Mouse (Mus musculus) neural tube, embryonic 15.5 days (tissue): ENCODE measurements at regions not wholly inside any gene's neighbourhood (a gene's known extent, or its start where the extent isn't known, plus 50 kb on each side); places are given as distances from the start of the nearest gene placed in this dataset.
"Not testable (repeated sequence)": the region's sequence is repeated elsewhere in the genome, so short reads cannot be mapped to it uniquely, and the experiment has no call there.

ENCODE experiments used
- ATAC-seq: fragments of 200-750 bp; cut with Nextera tagmentation; 2 replicates; pipeline ENCODE4 v1.8.0; 2017; ENCODE audit warnings: mild to moderate bottlenecking, moderate TSS enrichment, moderate library complexity; ENCODE audit not compliant: low FRiP score
- H3K27ac ChIP-seq: fragments of 300-500 bp; sonication (generic); replicated peaks from 2 replicates; pipeline ENCODE4 v1.5.1; 2015; ENCODE audit warnings: mild to moderate bottlenecking, inconsistent platforms
- H3K27me3 ChIP-seq: fragments of 300-500 bp; sonication (generic); replicated peaks from 2 replicates; pipeline ENCODE4 v1.6.1; 2015; ENCODE audit warnings: inconsistent platforms
- H3K36me3 ChIP-seq: fragments of 300-500 bp; sonication (generic); 2 replicates; pipeline ENCODE4 v1.6.1; 2015; ENCODE audit warnings: inconsistent platforms
- H3K4me1 ChIP-seq: fragments of 300-500 bp; sonication (generic); 2 replicates; pipeline ENCODE4 v1.6.1; 2015; ENCODE audit warnings: inconsistent platforms
- H3K4me2 ChIP-seq: fragments of 300-500 bp; sonication (generic); 2 replicates; pipeline ENCODE4 v1.6.1; 2015; ENCODE audit warnings: inconsistent platforms, mild to moderate bottlenecking, moderate library complexity
- H3K4me3 ChIP-seq: fragments of 300-500 bp; sonication (generic); replicated peaks from 2 replicates; pipeline ENCODE4 v1.5.1; 2015; ENCODE audit warnings: mild to moderate bottlenecking, inconsistent platforms
- H3K9ac ChIP-seq: fragments of 300-500 bp; sonication (generic); replicated peaks from 2 replicates; pipeline ENCODE4 v1.6.1; 2015; ENCODE audit warnings: mild to moderate bottlenecking, inconsistent platforms
- H3K9me3 ChIP-seq: fragments of 300-500 bp; sonication (generic); replicated peaks from 2 replicates; pipeline ENCODE4 v1.6.1; 2016; ENCODE audit warnings: inconsistent platforms
- WGBS: fragments of 180-500 bp; shearing (Covaris S2); methylation state at CpG from one replicate; pipeline ENCODE4 v1.1.7; 2015; ENCODE audit warnings: mixed read lengths; 5-methylcytosine and 5-hydroxymethylcytosine counted together

- ATAC-seq, result no peak
- H3K27ac ChIP-seq, result no peak overlapping the region
- no peak overlapping the region for H3K4me2 ChIP-seq
- no peaks in the 10 kb centered on the region for H3K4me1 ChIP-seq
- no peak overlapping the region for H3K9ac ChIP-seq
- no peaks in the 10 kb centered on the region for H3K27me3 ChIP-seq
- H3K4me3 ChIP-seq, result no peak overlapping the region
- WGBS, result 45% methylated on average over 10 of the region's 10 CpGs
- H3K9me3 ChIP-seq, result no peaks in the 10 kb centered on the region
- H3K36me3 ChIP-seq, result no peaks in the 10 kb centered on the region
These were observed 149.1 kb downstream of the Gm5426 start for GRCm38 (mm10) chr10:96285407-96286093.

- 71% methylated on average over 2 of the region's 2 CpGs for WGBS
- H3K4me2 ChIP-seq, result no peak overlapping the region
- no peaks in the 10 kb centered on the region for H3K9me3 ChIP-seq
- H3K27ac ChIP-seq, result no peak overlapping the region
- H3K4me1 ChIP-seq, result no peaks in the 10 kb centered on the region
- H3K36me3 ChIP-seq, result no peaks in the 10 kb centered on the region
- peak; percentile 68; the same call in 1 of the 2 replicates for ATAC-seq
- no peak overlapping the region for H3K9ac ChIP-seq
- H3K4me3 ChIP-seq, result no peak overlapping the region
- no peaks in the 10 kb centered on the region for H3K27me3 ChIP-seq
These were observed 149.7 kb downstream of the Gm5426 start for GRCm38 (mm10) chr10:96286094-96286485.

GRCm38 (mm10) chr10:96289005-96289404 is 152.6 kb downstream of the Gm5426 start:
- not testable (repeated sequence) for H3K9ac ChIP-seq, H3K4me3 ChIP-seq, H3K27me3 ChIP-seq, H3K36me3 ChIP-seq, H3K4me2 ChIP-seq, H3K27ac ChIP-seq, H3K4me1 ChIP-seq, ATAC-seq, H3K9me3 ChIP-seq

DNA sequence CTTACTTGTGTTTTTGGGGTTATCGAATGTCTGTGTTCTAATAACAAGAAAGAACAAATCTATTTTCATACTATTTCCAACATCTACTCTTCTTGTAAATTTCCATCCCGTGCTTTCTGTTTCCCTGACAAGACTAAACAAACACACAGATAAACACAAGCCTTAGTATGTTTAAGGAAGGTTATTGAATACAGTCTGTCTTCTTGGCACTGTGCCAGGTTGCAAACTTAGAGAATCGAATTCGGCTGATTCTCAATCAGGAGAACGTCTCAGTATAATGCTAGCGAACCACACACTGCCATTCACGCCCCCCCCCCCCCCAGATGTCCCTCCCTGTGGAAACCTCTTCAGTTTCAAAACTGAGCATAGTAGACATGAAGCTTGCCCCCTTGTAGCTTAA is 157.2 kb downstream of the Gm5426 start:
- H3K36me3 ChIP-seq, result no peaks in the 10 kb centered on the region
- H3K4me3 ChIP-seq, result no peak overlapping the region
- no peak overlapping the region for H3K4me2 ChIP-seq
- WGBS, result 52% methylated on average over 7 of the region's 7 CpGs
- peak; percentile 41 for ATAC-seq
- no peak overlapping the region for H3K9ac ChIP-seq
- no peaks in the 10 kb centered on the region for H3K27me3 ChIP-seq
- no peaks in the 10 kb centered on the region for H3K9me3 ChIP-seq
- no peak overlapping the region for H3K27ac ChIP-seq
- H3K4me1 ChIP-seq, result no peaks in the 10 kb centered on the region

DNA sequence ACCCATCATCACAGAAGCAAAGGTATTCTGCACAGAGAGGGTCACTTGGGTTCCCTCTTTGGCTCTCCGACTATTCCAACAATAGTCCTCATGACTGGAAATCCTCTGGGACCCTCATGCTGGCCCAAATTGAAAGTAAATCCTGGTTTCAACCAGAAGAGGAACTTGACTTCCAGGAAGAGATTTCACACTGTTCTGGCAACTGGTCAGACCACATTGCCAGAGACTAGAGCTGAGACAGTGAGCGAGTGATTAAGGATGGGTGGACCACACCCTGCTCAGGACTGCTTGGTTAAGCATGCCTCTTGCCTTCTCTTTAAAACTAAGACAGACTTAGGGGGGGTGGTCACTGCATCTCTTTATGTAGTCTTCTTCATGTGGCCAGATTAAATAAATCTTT is 158.3 kb downstream of the Gm5426 start:
- H3K4me2 ChIP-seq, result no peak overlapping the region
- WGBS, result 85% methylated on average over 2 of the region's 2 CpGs
- H3K9ac ChIP-seq, result no peak overlapping the region
- no peaks in the 10 kb centered on the region for H3K27me3 ChIP-seq
- H3K9me3 ChIP-seq, result no peaks in the 10 kb centered on the region
- no peaks in the 10 kb centered on the region for H3K4me1 ChIP-seq
- H3K36me3 ChIP-seq, result no peaks in the 10 kb centered on the region
- H3K4me3 ChIP-seq, result no peak overlapping the region
- no peak overlapping the region for H3K27ac ChIP-seq
- ATAC-seq, result no peak

DNA sequence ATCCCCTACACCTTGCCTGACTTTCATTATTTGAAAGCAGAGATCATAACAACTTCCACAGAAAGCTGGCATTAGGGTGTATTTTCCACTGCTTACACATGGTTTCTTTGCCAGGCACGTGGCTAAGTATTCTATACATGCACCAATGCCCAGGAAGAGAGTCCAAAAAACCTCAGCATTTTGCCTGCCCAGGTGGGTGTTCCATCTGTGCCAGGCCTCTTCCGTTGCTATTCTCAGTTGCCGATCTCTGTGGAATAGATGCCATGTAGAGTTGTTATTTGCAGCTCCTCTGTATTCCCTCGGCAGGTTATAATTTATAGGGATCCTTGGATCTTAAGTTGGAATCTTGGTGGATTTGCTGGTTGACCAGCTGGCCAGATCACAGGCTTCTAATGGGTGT is 161.3 kb downstream of the Gm5426 start:
- Histone ChIP-seq H3K4me1 (no peaks in the 10 kb centered on the region), H3K4me2 (no peak overlapping the region), H3K27ac (no peak overlapping the region), H3K36me3 (no peaks in the 10 kb centered on the region), H3K9me3 (no peaks in the 10 kb centered on the region), H3K4me3 (no peak overlapping the region), H3K27me3 (no peaks in the 10 kb centered on the region), H3K9ac (no peak overlapping the region)
- no peak for ATAC-seq
- 75% methylated on average over 4 of the region's 4 CpGs for WGBS

GRCm38 (mm10) chr10:96298566-96298965 is 162.2 kb downstream of the Gm5426 start:
- H3K9me3 ChIP-seq, result no peaks in the 10 kb centered on the region
- H3K4me3 ChIP-seq, result no peak overlapping the region
- no peaks in the 10 kb centered on the region for H3K4me1 ChIP-seq
- no peak overlapping the region for H3K9ac ChIP-seq
- H3K4me2 ChIP-seq, result no peak overlapping the region
- no peak for ATAC-seq
- H3K27ac ChIP-seq, result no peak overlapping the region
- H3K36me3 ChIP-seq, result no peaks in the 10 kb centered on the region
- no peaks in the 10 kb centered on the region for H3K27me3 ChIP-seq
- 66% methylated on average over 5 of the region's 5 CpGs for WGBS

DNA sequence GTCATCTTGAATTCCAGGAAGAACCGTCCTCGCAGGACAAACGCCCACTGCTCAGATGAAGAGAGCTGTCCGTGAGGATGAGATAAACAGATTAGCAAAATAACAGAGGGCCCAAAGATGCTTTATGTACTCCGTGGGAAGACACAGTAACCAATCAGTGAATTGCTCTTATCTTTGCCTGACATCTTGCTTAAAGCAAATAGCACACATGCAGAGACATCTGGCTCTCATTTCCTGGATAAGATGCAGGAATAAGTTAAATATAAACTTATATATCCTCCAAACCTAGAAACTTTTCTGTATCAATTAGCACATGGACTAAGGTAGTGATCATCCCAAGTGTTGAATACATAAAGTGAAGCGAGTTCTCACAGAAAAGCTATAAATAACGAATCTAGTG is 169.3 kb downstream of the Gm5426 start:
- ATAC-seq, result no peak
- H3K9ac ChIP-seq, result no peak overlapping the region
- no peak overlapping the region for H3K4me2 ChIP-seq
- H3K4me3 ChIP-seq, result no peak overlapping the region
- 81% methylated on average over 7 of the region's 7 CpGs for WGBS
- no peaks in the 10 kb centered on the region for H3K27me3 ChIP-seq
- H3K27ac ChIP-seq, result no peak overlapping the region
- H3K4me1 ChIP-seq, result peaks cover 6% of the 10 kb centered on the region
- H3K9me3 ChIP-seq, result no peaks in the 10 kb centered on the region
- no peaks in the 10 kb centered on the region for H3K36me3 ChIP-seq

GRCm38 (mm10) chr10:96308713-96309445 is 172.5 kb downstream of the Gm5426 start:
- WGBS, result 15% methylated on average over 7 of the region's 7 CpGs
- Histone ChIP-seq H3K27me3 (no peaks in the 10 kb centered on the region), H3K9ac (no peak overlapping the region)

GRCm38 (mm10) chr10:96309766-96310165 is 173.4 kb downstream of the Gm5426 start:
- Histone ChIP-seq H3K27ac (no peak overlapping the region), H3K4me2 (no peak overlapping the region), H3K36me3 (no peaks in the 10 kb centered on the region), H3K9me3 (no peaks in the 10 kb centered on the region; the same call in 1 of the 2 replicates), H3K4me3 (no peak overlapping the region), H3K27me3 (no peaks in the 10 kb centered on the region), H3K4me1 (peaks cover 6% of the 10 kb centered on the region), H3K9ac (no peak overlapping the region)
- 63% methylated on average over 4 of the region's 4 CpGs for WGBS
- ATAC-seq, result no peak

More at GRCm38 (mm10) chr10:96308713-96309445, 172.5 kb downstream of the Gm5426 start:
- H3K4me1 ChIP-seq, result peaks cover 6% of the 10 kb centered on the region
- no peak overlapping the region for H3K4me3 ChIP-seq
- no peak overlapping the region for H3K4me2 ChIP-seq
- peak; percentile 47; the same call in 1 of the 2 replicates for ATAC-seq
- H3K9me3 ChIP-seq, result no peaks in the 10 kb centered on the region; the same call in 1 of the 2 replicates
- H3K27ac ChIP-seq, result no peak overlapping the region
- no peaks in the 10 kb centered on the region for H3K36me3 ChIP-seq

DNA sequence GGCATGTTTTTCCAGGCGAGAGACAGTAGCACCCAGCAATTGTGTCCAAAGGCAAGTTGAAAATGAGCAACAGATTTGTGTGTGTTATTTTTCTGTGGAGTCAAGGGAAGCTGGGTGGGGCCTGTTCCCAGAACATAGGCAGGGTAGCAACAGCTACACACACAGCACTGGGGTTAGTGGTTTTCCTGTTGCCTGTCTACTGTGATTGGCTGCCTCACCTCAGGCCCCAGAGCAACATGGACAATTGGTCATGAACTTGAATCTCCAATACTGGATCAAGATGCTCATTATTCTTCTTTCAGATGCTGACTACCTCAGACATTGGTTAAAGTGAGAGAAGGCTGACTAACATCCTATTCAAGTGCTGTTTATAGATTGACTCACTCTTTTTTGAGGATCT is 188.9 kb downstream of the Gm5426 start:
- Histone ChIP-seq H3K27me3 (no peaks in the 10 kb centered on the region), H3K36me3 (no peaks in the 10 kb centered on the region), H3K4me2 (no peak overlapping the region), H3K27ac (no peak overlapping the region), H3K9ac (no peak overlapping the region), H3K9me3 (no peaks in the 10 kb centered on the region), H3K4me3 (no peak overlapping the region), H3K4me1 (no peaks in the 10 kb centered on the region)
- WGBS, result 91% methylated on average over 1 of the region's 1 CpGs
- no peak for ATAC-seq
